Mouse (Mus musculus) lung, postnatal 36 days (tissue): Measurements from ENCODE around the gene Olfr1348.
"Not testable (repeated sequence)": the region's sequence is repeated elsewhere in the genome, so short reads cannot be mapped to it uniquely, and the experiment has no call there.

Experiments
- DNase-seq: peaks from one replicate; pipeline ENCODE4 v3.0.0; 2022; ENCODE audit warnings: mixed read lengths

Gene Olfr1348

GRCm38 (mm10) chr7:6508648-6509047 is at the start of gene Olfr1348:
Gene Olfr1348 (minus strand): TSS chr7:6508748.
- DNase-seq: no peak

GRCm38 (mm10) chr7:6526141-6526540 is 17.6 kb upstream of the Olfr1348 start:
- DNase-seq: no peak

GRCm38 (mm10) chr7:6525001-6525400 is 16.5 kb upstream of the Olfr1348 start:
- no peak for DNase-seq

- DNase-seq: no peak
Measured at GRCm38 (mm10) chr7:6522850-6523249, 14.3 kb upstream of the Olfr1348 start, which contains the start of gene Olfr1349. Gene Olfr1349 (minus strand): TSS chr7:6522950.

GRCm38 (mm10) chr7:6521666-6522065 is 13.1 kb upstream of the Olfr1348 start:
- DNase-seq: no peak

- no peak for DNase-seq
Measured at GRCm38 (mm10) chr7:6499655-6500054, 8.9 kb downstream of the Olfr1348 start, which contains the start of gene Olfr1347. Gene Olfr1347 (minus strand): TSS chr7:6499755.

- DNase-seq: no peak
Measured at GRCm38 (mm10) chr7:6486841-6487240, 21.7 kb downstream of the Olfr1348 start, which contains the start of gene Olfr5. Gene Olfr5 (minus strand): TSS chr7:6486941.

- DNase-seq: not testable (repeated sequence)
Measured at GRCm38 (mm10) chr7:6477633-6478032, 30.9 kb downstream of the Olfr1348 start.

- no peak for DNase-seq
Measured at GRCm38 (mm10) chr7:6466951-6467350, 41.6 kb downstream of the Olfr1348 start, which contains the start of gene Olfr1346. Gene Olfr1346 (plus strand): TSS chr7:6467101.

GRCm38 (mm10) chr7:6456399-6456798 is 52.1 kb downstream of the Olfr1348 start:
- DNase-seq: no peak

- no peak for DNase-seq
Measured at GRCm38 (mm10) chr7:6455868-6456267, 52.7 kb downstream of the Olfr1348 start, which contains the start of gene Olfr1336. Gene Olfr1336 (plus strand): TSS chr7:6456168.
